Mouse (Mus musculus) naive thymus-derived CD4-positive, alpha-beta T cell, adult 2 months (primary cell): ENCODE data around the gene Gpr62.

Experiments
- DNase-seq: peaks from one replicate; pipeline ENCODE4 v3.0.0-alpha.2; 2011; ENCODE audit warnings: low read depth

The Gpr62 gene

GRCm38 (mm10) chr9:106421865-106422160, 43.9 kb downstream of the Gpr62 start:
- peak; percentile 91 for DNase-seq

DNA sequence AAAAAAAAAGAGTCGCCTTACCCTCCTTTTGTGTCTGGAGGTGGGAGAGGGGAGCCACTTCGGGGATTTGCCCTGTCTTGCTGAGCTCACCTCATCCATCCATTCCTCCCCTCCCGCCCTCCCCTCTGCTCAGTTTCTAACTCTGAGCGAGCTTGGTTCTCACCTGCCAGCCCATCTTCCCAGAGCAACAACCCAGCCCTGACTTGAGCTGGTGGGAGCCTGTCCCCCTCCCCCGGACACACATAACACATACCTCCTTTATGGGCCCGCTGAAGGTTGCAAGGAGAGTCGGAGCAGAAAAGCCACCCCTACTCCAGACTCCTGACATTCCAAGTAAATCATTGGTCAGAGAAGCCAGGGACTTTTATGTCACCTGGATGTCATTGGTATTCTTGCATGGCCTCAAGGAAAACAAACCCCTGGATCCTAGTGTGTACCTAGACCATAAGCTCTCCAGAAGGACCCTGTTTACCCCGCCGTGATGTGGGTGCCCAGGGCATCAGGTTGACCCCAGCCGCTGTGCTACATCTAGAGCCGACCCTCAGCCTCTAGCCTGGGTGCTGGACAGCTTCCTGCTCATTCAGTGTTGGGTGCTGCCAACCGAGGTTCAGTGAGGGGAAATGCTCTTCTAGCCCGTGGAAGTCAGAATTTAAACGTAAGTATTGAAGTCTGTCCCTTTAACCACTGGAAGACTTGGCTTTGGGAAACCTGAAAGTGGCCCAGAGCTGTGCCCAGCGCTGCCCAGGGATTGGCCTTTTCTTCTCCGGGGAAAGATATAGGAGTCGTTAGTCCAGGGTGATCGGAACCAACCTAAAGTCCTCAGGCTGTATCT, 44.5 kb downstream of the Gpr62 start:
- no peak for DNase-seq

DNA sequence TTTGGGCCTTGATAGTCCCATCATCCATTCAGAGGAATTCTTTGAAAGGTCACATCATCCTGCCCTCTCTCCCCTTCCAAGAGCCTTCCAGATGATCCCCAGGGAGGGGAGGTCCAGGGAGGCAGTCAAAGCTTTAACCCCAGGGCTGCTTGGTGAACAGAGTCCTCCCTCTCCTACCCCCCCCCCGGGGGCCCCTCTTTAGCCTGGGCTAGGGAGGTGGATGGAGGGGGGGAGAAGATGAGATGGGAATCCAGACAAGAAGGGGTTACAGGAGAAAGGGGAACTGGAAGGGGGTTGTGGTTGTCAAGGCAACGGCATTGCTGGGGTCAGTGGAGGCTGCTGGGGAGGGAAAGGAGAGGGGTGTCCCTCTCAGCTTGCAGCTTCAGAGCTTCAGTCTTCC, 45.1 kb downstream of the Gpr62 start:
- no peak for DNase-seq

DNA sequence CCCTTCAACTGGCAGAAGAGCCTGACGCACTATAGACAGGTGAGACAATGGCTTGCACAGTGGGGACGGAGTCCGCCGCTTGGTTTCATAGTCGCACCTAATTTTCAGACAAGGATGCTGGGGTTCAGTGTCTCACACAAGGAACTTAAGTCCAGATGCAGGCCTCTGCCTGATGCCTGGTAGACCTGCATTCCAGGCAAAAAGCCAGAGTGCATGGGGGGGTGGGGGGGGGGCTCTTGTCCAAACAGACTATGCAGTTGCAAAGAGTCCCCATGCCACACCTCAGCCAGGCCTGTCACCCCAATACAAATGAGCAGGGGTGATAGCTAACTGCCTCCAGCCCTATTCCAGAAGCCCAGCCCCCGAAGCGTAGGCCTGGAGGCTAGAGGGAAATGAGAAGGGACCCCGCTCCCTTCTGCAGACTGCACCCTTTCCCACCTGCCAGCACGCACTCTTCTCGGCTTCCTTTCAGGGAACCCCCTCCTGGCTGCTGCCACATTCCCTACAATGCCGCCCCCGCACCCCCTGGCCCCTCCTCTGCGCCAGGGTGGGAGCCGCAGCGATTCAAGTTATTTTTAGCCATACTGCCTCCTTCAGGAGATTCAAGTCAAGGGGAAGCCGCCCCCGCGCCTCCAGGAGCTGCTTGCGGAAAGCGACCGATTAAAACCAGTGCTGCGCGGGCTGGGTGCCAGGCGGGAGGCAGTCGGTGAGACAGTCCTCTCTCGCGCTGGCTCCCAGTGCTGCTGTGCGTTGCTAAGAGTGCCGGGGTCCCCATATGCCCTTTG, 47.7 kb downstream of the Gpr62 start:
- DNase-seq = peak; percentile 67

DNA sequence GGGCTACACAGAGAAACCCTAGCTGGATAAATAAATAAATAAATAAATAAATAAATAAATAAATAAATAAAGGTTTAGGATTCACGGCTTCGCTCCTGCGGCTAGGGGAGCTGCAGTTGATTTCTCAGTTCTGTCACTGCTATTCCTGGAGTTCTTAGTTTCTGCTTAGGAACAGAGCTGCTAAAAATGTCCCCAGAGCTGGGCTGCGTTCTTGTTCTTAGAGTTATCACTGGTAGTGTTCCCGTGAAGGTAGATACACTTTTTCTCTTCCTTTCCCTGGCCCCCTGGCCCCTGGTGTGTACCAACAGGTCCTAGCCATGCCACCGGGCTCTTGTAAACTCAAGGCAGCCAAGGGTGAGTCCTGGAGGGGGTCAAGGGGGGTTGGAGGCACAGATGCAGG, 48.9 kb downstream of the Gpr62 start:
- no peak for DNase-seq
